Mouse (Mus musculus) neutrophil, adult 83 days (primary cell): ENCODE measurements around the gene Ndufaf8. TPM values are rescaled to one million over a fixed set of nuclear protein-coding genes. Genes with fewer than 3 reads are reported as not detected.

Experiments used
- total RNA-seq, 2 experiments: library from RNA; stranded (reverse); gene quantifications; one replicate each; pipeline ENCODE4 v1.2.4; 2023

The Ndufaf8 gene
- 10 to 100 TPM; 16.3 to 20.8 TPM for total RNA-seq

DNA sequence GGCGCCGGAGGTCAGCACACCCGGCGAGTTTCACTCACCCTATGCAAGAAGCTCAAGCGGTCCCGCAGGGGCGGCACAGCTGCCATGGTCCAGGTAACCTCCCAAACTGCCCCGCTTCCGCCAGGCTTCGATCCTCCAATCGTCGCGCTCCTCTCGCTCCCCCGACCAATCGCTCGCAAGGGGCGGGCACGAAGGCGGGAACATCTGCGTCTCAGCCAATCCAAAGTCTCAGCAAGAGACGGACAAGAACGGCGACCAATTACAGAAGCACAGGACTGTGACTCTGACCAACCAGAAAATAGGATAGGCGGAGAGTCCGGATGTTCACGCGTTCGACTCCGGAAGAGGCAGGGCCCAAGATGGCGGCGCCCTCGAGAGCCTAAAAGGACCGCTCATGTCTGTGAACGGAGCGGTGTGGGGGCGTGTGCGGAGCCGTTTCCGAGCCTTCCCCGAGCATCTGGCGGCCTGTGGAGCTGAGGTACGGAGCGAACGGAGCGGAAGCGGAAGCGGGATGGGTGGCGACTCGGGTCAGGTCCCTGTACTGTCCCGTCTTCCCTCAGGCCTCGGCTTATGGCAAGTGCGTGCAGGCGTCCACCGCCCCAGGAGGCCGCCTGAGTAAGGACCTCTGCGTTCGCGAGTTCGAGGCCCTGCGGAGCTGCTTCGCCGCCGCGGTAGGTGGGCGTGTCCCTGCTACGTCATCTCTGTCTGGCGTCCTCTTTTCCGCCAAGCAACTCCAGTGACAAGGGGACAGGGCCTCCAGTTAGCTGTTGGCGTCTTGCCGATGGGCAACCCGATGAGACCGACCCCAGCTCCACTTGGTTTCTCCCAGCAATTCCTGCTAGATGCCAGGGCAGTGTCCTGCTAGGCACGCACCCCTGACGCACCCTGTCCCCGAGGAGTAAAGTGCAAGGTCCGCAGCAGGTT lies at the start of gene Ndufaf8, which contains the start of gene Tepsin:
TSS of gene Ndufaf8 (plus strand) at position 341 of the 924 bp plus-strand sequence.
TSS of gene Tepsin (minus strand) at position 144 of the 924 bp plus-strand sequence.

DNA sequence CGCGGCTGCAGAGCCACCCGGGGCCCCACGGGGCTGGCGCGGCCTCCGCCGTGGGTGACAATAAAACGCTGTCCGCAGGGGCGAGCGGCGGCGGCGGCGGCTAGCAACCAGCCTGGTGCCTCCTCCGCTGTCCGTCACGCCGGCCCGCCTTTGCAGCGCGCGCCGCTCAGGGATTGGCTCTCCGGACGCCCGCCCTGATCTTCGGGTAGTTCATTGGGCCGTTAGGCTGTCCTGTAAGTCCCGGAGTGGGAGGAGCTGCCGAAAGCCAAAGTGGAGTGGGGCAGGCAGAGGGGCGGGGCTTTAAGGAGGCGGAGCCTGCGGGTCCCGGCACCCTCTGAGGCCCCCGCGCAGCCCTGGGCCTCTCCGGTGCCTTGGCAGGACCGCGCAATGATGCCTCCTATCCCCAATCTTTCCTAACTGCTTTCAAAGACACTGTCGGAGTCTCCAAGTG lies 12.0 kb upstream of the Ndufaf8 start, which contains the start of gene Cep131:
TSS of gene Cep131 (minus strand) at position 126 of the 451 bp plus-strand sequence.

Other genes starting within 250 kb of the Ndufaf8 start
- gene Chmp6, start 185.5 kb upstream of the Ndufaf8 start, total RNA-seq: 10 to 100 TPM; 23.2 to 26.9 TPM
- 10 to 100 TPM; 14.6 to 16.0 TPM for gene Baiap2, start 156.2 kb upstream of the Ndufaf8 start, total RNA-seq
- 10 to 100 TPM; 55.2 to 61.9 TPM for gene Aatk, start 51.8 kb upstream of the Ndufaf8 start, total RNA-seq
- gene Cep131, start 12.1 kb upstream of the Ndufaf8 start, total RNA-seq: 10 to 100 TPM in 1 of 2 experiments, 1 to 10 TPM in 1; 6.2 to 10.5 TPM
- 10 to 100 TPM; 16.2 to 18.6 TPM for gene Tepsin, start 197 bp upstream of the Ndufaf8 start, total RNA-seq
- gene Slc38a10, start 52.4 kb downstream of the Ndufaf8 start, total RNA-seq: 10 to 100 TPM; 84.7 to 90.3 TPM
- gene Bahcc1, start 134.0 kb downstream of the Ndufaf8 start, total RNA-seq: 1 to 10 TPM; 3.8 to 5.6 TPM
- 1,000 to 10,000 TPM; 3,735 to 3,853 TPM for gene Actg1, start 249.6 kb downstream of the Ndufaf8 start, total RNA-seq